Mouse (Mus musculus): Measurements from ENCODE around the gene Tas2r126. TPM values are rescaled to one million over a fixed set of nuclear protein-coding genes. Genes with fewer than 3 reads are reported as not detected.

Gene Tas2r126
- total RNA-seq, 2 experiments from 2014 or later = not detected

GRCm38 (mm10) chr6:42484633-42485032 lies 50.3 kb downstream of the Tas2r126 start:
- no peak for DNase-seq (ENCODE audit: low spot score in 2 of 2)

Other genes with a start within 250 kb of the Tas2r126 start
- not detected for gene Tas2r144, start 219.2 kb upstream of the Tas2r126 start, total RNA-seq (2021)
- 1 to 10 TPM; 8.6 to 8.9 TPM for gene Gstk1, start 188.6 kb upstream of the Tas2r126 start, total RNA-seq (2021)
- not detected for gene Tmem139, start 172.6 kb upstream of the Tas2r126 start, total RNA-seq (2021)
- gene Casp2, start 169.6 kb upstream of the Tas2r126 start, total RNA-seq (2021) = 10 to 100 TPM; 19.2 to 20.8 TPM
- gene Clcn1, start 147.8 kb upstream of the Tas2r126 start, total RNA-seq (2021) = 1 to 10 TPM; 2.7 to 3.7 TPM
- gene Fam131b, start 109.9 kb upstream of the Tas2r126 start, total RNA-seq (2021) = 10 to 100 TPM; 76.4 to 77.5 TPM
- gene Zyx, start 84.9 kb upstream of the Tas2r126 start, total RNA-seq (2021) = 10 to 100 TPM; 59.4 to 60.1 TPM
- gene Epha1, start 61.3 kb upstream of the Tas2r126 start, total RNA-seq (2021) = under 1 TPM; 0.57 to 0.71 TPM
- not detected for gene Tas2r143, start 34.3 kb upstream of the Tas2r126 start, total RNA-seq (2021)
- gene Tas2r135, start 29.1 kb upstream of the Tas2r126 start, total RNA-seq (2021) = under 1 TPM in 1 of 2 experiments, not detected in 1; 0.36 TPM
- not detected for gene Olfr458, start 30.7 kb downstream of the Tas2r126 start, total RNA-seq (2021)
- not detected for gene Olfr457, start 41.8 kb downstream of the Tas2r126 start, total RNA-seq (2021)
- gene Olfr456, start 52.7 kb downstream of the Tas2r126 start, total RNA-seq (2021) = not detected
- not detected for gene Olfr455, start 113.1 kb downstream of the Tas2r126 start, total RNA-seq (2021)
- gene Tcaf3, start 163.2 kb downstream of the Tas2r126 start, total RNA-seq (2021) = not detected
- 1 to 10 TPM; 1.0 to 1.1 TPM for gene Tcaf2, start 210.7 kb downstream of the Tas2r126 start, total RNA-seq (2021)